Mouse (Mus musculus) cerebellum, adult 11-12 months (tissue): Measurements from ENCODE around the gene Tespa1.
"Not testable (repeated sequence)": the region's sequence is repeated elsewhere in the genome, so short reads cannot be mapped to it uniquely, and the experiment has no call there.

Source experiments
- DNase-seq: peaks from one replicate; pipeline ENCODE4 v3.0.0; 2022

The Tespa1 gene

GRCm38 (mm10) chr10:130363438-130364164 is 40.9 kb downstream of the Tespa1 start:
- DNase-seq, result no peak

GRCm38 (mm10) chr10:130364766-130365165 is 42.1 kb downstream of the Tespa1 start:
- DNase-seq, result no peak

GRCm38 (mm10) chr10:130368384-130368783 is 45.7 kb downstream of the Tespa1 start:
- no peak for DNase-seq

- no peak for DNase-seq
These were observed 47.5 kb downstream of the Tespa1 start for GRCm38 (mm10) chr10:130370005-130370682.

GRCm38 (mm10) chr10:130371644-130372043 is 49.0 kb downstream of the Tespa1 start:
- no peak for DNase-seq

GRCm38 (mm10) chr10:130372491-130373173 is 50.0 kb downstream of the Tespa1 start:
- DNase-seq, result no peak

- no peak for DNase-seq
These were observed 52.5 kb downstream of the Tespa1 start for GRCm38 (mm10) chr10:130375145-130375544.

- no peak for DNase-seq
These were observed 71.6 kb downstream of the Tespa1 start, which contains the start of gene Vmn2r84 for GRCm38 (mm10) chr10:130394232-130394631. TSS of gene Vmn2r84 (minus strand) at chr10:130394332.

- not testable (repeated sequence) for DNase-seq
These were observed 89.6 kb downstream of the Tespa1 start for GRCm38 (mm10) chr10:130412167-130412698.
